Mouse (Mus musculus) brain, embryonic 14.5 days (tissue): ENCODE results near the gene Mcam. TPM values are rescaled to one million over a fixed set of nuclear protein-coding genes. Genes with fewer than 3 reads are reported as not detected.

Experiments
- DNase-seq: peaks from one replicate; pipeline ENCODE4 v3.0.0-alpha.2; 2011; ENCODE audit warnings: low read depth
- CTCF ChIP-seq: fragments of 200-500 bp; IDR thresholded peaks from 2 replicates; pipeline ENCODE4 v1.5.1; 2012; ENCODE audit warnings: inconsistent platforms, mild to moderate bottlenecking, moderate library complexity, borderline replicate concordance; ENCODE audit not compliant: insufficient read depth, insufficient read length; ENCODE audit errors: extremely low read depth
- POLR2A ChIP-seq: fragments of 200-500 bp; IDR thresholded peaks from 2 replicates; pipeline ENCODE4 v1.6.1; 2012; ENCODE audit warnings: mild to moderate bottlenecking, inconsistent platforms, borderline replicate concordance; ENCODE audit not compliant: poor library complexity, insufficient read depth, insufficient read length, severe bottlenecking; ENCODE audit errors: extremely low read depth
- polyA plus RNA-seq: library from polyadenylated mRNA; depleted of rRNA; stranded (reverse); fragments of >200 nt; gene quantifications from 2 replicates; pipeline ENCODE4 v1.2.3, GENCODE M21; 2012; rRNA removed

Mcam gene
- 28.5 and 28.9 TPM in 2 replicates for polyA plus RNA-seq

DNA sequence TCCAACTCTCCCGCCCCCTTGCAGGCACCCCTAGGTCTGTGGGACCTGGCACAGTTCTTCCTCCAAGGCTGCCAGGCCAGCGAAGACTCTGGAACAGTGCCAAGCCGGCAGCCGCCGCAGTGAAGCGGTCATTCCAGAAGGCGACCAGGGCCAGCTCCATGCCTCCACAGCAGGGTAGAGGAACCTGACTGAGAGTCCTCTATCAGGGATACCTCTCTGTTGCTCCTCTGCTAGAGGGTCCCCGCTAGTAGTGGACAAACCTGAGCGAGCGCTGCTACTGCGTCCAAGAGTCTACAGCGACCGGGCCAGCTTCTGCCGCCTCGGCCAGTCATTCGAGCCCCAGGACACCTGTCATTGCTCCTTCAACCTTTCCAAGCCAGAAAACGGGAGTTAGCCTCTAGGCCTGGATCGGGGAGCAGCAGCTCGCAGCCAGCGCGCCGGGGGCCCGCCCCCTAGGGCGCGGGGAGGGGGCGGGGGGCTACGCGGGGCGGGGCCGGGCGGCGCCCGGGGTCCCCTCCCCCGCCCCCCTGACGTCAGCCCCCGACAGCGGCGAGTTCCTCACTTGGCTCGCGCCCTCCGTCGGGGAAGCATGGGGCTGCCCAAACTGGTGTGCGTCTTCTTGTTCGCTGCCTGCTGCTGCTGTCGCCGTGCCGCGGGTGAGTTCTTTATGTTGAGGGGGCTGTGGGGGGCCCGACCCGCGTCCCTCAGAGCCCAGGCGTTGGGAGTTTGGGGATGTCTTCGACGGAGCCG is at the start of gene Mcam:
TSS of gene Mcam (plus strand) at position 369 of the 750 bp plus-strand sequence.
- DNase-seq = peak; percentile 72
- no peak for TF ChIP-seq POLR2A
- TF ChIP-seq CTCF = no peak

DNA sequence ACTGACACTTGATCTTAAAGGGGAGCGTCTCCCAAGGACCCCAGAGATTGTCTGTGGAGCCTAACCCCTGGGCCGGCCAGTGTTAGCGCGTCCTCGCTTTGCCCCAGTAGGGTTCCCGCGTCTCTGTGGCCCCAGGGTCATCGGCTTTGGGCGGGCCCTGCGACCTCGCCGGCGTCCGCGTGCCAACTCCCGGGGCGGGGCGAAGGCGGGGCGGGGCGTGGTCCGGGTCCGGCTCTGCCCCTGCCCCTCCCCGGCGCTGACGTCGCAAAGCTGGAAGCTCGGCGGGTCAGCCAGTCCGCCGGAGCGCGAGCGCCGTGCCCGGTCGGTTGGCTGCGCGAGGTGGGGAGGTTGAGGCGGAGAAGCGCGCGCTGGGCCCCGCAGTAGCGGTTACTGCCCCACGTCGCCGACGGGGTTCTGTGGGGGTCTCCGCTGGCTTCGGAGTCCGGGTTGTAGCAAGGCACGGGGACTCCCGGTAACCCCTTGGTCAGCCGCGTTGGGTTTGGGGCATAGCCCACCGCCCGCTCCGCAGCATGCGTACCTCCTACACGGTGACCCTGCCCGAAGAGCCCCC is 49.5 kb upstream of the Mcam start:
- peak; percentile 47; the same call in 1 of the 2 replicates for TF ChIP-seq POLR2A
- TF ChIP-seq CTCF = no peak
- DNase-seq = peak; percentile 83

DNA sequence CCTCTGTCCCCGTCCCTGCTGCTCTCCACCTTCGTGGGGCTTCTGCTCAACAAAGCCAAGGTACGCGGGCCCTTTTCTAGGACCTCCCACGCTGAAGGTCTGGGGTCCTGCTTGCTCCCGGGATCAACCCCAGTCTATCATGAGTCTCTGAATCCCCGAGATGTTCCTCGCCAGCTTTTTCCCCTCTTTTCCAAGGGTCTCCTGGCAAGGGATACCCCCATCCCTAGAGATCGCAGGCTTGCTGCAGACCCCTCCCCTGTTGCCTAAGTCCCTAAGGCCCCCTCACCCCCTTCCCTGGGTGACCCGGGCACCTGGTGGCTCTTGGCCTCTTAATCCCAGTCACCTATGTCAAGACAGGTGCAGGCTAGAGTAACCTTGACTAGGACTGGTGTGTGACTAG is 49.0 kb upstream of the Mcam start:
- no peak for DNase-seq
- no peak for TF ChIP-seq POLR2A

DNA sequence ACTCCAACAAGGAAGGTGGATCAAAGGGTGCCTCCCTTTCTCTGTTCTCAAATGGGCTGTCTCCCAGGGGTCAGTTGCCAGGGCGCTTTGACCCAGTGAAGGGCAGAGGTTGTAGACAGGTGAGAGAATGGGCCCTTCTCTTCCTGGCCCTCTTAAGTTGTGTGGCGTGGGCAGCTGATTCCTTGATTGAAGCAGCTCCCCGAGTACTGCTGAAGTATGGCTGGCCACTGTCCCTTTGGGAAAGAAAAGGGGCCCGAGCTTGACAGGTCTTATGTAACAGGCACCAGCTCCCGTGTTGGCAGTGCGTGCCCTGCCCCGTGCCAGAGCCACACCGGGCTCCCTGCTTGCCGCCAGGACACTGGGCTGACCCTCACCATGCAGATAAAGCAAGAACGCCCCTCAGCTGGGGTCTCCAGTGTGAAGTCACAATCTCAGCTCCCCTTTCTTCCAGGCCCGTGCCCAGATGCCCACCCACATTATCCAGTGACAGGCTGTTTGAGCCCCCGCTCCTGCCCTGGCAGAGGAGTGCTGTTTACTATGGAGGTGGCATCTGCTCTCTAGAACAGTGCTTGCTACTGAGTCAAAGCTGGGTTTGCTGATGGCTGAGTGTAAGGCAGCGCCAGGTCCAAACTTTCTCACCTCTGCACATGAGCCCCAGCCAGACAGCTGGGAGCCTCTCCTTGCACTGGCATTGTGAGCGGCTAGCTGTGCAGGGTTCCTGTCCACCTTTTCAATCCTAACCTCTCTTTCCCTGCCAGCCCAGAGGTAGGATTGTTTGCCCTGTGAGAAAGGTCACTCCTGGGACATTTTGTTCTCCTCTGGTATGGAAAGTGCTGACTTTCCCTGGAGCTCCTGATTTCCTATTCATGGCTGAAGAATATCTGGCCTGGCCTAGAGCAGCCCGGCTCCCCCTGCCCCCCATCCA is 48.3 kb upstream of the Mcam start:
- TF ChIP-seq POLR2A = no peak
- TF ChIP-seq CTCF = no peak
- no peak for DNase-seq

DNA sequence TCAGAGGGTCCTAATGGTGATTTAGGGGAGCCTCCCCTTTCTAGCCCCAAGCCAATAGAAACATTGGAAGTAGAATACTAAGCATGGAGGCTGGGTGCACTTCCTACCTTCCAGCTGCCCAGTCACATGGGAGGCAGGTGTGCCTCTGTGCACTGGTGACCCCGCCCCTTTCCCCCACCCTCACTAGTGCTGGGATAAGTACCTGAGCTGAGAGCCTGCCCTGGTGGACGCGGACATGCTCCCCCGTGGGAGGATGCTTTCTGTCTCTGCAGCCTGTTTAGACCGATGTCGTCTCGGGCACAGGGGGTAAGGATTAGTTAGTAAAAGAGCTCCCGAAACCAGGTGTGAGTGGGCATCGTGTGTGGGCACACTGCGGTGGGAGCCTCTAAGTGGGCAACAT is 47.3 kb upstream of the Mcam start:
- TF ChIP-seq CTCF (no peak), POLR2A (no peak)
- no peak for DNase-seq

DNA sequence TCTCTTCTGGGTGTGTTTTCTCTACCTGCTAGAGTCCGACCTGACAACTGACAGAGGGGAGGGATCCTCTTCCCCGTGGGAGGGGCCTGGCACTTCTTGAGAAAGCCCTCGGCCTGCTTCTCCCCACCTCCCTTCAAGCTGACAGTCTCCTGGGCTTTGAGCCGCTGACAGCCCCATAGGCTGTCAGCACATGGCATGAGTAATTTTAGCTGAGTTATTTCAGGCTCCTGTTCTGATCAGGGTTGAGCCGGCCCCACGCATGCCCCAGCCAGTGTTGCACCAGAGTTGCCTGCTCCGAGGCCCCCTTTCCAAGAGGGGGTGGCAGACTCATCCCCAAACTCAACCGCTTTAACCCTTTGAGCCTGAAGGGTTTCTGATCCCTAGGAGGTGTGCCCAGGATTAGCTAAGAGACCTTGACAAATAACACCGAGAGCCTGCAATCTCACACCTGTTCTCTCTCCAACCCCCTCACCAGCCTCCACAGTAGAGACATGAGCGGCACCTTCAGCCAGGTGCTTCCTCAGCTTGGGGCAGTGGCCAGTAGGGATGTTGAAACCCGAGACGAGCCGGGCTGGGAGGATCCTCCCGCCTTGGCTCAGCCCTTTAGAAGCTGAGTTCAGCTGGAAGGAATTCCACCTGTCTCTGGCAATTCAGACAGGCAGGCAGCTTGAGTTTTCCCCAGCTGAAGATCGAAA is 46.4 kb upstream of the Mcam start:
- DNase-seq = no peak
- TF ChIP-seq POLR2A = no peak
- TF ChIP-seq CTCF = no peak

DNA sequence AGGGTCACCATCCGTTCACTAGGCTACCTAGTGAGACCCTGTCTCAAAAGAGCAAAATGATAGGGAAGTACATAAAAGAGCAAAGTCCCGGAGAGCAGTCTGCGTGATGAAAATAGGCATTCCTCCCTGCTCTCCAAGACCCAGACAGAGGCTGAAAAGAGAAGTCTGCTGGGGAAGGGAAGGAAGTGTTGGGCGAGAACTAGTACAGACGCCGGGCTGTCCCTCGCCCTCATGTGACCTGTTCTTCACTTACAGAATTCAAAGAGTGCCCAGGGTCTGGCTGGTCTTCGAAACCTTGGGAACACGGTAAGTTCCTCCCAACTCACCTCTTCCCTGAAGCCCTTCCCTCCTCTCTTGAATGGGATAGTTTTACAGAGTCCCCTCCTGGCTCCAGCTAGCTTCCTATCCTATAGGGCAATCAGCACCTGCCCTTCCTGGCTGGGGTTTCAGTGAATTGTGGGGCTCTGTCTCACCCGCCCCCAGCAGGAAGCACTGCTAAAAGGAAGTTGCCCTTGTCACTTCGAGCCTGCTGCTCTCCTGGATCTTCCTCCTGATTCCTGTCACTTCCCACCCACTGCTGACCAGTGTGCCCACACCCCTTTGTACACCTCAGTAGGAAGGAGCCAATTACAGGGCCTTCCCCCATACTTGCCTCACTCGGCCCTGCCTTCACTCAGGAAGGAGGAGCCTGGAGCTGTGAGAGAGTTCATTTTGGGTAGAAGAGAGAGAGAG is 45.2 kb upstream of the Mcam start:
- no peak for DNase-seq
- no peak for TF ChIP-seq POLR2A
- no peak for TF ChIP-seq CTCF

DNA sequence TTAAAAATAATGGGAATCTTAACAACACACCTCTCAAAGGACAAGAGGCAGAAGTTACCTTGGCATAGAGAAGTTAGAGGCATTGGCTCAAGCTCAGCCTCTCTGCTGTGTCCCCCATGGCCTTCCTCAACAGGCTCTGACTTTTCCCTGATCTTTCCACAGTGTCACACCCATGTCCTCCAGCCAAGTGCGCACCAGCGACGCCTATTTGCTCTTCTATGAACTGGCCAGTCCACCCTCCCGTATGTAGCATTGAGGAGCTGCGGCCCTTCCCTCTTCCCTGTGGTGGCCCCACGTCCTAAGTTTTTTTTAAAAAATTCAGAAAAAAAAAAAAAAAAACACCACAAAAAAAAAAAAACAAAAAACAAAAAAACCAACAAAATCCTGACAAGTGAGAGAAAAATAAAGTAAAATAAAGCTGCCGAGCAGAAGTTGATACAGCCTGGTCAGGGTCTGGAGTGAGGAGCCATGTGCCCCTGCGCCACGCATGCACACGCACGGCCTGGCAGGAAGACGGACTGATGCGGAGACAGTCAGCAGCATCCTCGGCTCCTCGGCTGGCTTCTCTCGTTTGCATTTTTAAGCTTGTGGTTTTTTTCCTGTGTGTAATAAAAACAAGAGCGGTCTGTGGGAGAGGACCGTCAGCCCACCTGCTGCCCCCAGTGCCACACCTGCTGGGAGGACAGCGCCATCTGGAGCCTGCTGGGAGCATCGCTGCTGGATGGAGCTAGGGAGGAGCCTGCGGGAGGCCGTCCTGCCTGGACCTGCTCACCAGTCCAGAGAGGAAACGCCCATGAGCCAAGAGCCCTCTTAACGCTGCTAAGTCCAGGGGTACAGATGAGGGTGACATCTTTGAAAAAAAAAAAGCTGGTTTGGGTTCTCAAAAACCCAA is 40.4 kb upstream of the Mcam start:
- TF ChIP-seq CTCF (peak; percentile 91), POLR2A (no peak)
- peak; percentile 81 for DNase-seq

DNA sequence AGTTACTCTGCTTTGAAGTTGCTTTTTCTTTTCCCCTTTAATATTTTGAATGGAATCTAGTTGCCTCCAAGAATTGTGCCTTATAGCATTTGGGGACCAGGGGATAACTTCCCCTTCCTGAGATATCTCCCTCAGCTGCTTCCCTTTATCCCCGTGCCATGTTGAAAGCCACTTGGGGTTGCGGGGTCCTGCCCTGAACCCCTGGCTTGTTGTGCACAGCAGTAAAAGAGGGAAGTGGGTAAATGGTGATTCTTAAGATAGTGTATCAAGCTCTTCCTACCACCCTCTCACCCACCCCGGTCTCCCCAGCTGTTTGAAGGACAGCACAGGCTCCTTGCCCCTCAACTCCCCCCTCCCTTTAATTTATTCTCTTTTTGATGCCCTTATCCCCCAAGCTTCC is 39.5 kb upstream of the Mcam start:
- DNase-seq = no peak

DNA sequence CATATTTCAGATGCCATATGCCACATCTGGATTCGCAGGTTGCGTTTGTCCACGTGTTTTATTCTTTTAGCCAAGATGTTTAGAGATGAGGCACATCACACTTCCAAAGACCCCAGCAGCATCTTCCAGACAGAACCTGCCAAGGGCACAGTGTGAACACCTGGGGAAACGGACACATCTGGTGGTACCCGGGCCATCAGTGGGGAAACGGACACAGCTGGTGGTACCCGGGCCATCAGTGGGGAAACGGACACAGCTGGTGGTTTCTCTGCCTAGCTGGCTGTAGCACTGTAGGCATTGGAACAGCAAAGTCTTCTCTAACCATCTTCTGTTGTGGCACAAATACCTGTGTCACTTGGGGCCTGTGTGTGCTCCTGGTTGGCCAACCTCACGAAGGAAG is 38.5 kb upstream of the Mcam start:
- TF ChIP-seq CTCF (no peak), POLR2A (no peak)
- no peak for DNase-seq

More for the DNA sequence above, 39.5 kb upstream of the Mcam start:
- TF ChIP-seq CTCF (no peak), POLR2A (no peak)

DNA sequence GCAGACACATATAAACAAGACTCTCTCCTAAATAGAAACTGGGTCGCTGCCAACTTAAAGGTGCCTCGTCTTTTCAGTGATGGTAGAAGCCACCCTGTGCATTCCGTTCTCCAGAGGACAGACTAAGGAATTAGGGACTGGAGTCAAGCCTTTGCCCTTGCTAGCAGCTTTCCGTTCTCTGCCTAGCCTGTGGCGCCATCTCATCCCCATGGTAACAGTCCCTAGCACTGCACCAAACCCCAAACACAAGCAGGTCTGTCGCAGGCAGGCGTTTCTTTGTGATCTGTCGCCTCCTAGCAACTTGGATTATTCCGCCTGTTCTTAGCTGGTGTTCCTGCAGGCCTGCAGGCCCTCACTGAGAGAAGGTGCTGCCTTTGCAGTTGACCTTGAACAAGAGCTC is 37.7 kb upstream of the Mcam start:
- no peak for TF ChIP-seq POLR2A
- no peak for TF ChIP-seq CTCF
- peak; percentile 88 for DNase-seq
